Mouse (Mus musculus): ENCODE results near the gene Map7. TPM values are rescaled to one million over a fixed set of nuclear protein-coding genes. Genes with fewer than 3 reads are reported as not detected.

Gene Map7
- total and polyA plus RNA-seq, 2 experiments, result 11.1 to 13.7 TPM

DNA sequence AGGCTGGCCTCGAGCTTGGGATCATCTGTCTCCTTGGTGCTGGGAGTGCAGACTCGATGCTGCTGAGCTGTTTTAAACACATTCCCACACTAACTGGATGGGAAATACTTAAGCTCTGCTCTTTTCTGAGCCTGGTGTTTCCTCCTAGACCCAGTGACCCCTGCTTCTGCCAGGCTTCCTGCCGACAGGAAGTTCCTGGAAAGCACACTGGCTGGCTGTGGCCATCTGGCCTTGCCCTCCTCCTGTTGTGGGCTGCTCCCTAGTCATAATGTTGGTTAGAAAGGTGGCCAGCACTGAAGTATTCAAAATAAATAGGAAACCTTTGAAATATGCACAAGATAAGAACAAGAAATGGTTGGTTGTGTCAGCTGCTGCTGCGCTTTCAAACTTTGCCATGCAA lies 86.2 kb downstream of the Map7 start:
- no peak for TF ChIP-seq CTCF (IDR thresholded peaks at IDR 0.05; ENCODE audit: low read depth, low read length)
- no peak for TF ChIP-seq POLR2A (IDR thresholded peaks at IDR 0.05; ENCODE audit: extremely low read depth, insufficient read depth, low read length)
- no peaks in the 10 kb centered on the region for H3K27me3 ChIP-seq (ENCODE audit: control insufficient read depth, insufficient read depth, low read length)
- H3K27ac ChIP-seq (replicated peaks; ENCODE audit: insufficient read depth, low read depth, low read length), result no peak overlapping the region
- H3K36me3 ChIP-seq (ENCODE audit: control insufficient read depth, insufficient read depth, low read length), result peaks cover 2% of the 10 kb centered on the region; the same call in 1 of the 2 replicates
- 27% methylated on average over 4 of the region's 4 CpGs for WGBS
- H3K4me3 ChIP-seq (ENCODE audit: insufficient read depth, low read depth, low read length), result no peak overlapping the region
- H3K4me1 ChIP-seq (ENCODE audit: control insufficient read depth, insufficient read depth, low read length), result peaks cover 13% of the 10 kb centered on the region
- peak; percentile 52 for DNase-seq (ENCODE audit: extremely low read depth, low read depth, low spot score)
- no peaks in the 10 kb centered on the region; the same call in 1 of the 2 replicates for H3K79me2 ChIP-seq (ENCODE audit: control insufficient read depth, insufficient read depth, low read length)
- H3K9ac ChIP-seq (ENCODE audit: low read depth, low read length), result no peak overlapping the region

DNA sequence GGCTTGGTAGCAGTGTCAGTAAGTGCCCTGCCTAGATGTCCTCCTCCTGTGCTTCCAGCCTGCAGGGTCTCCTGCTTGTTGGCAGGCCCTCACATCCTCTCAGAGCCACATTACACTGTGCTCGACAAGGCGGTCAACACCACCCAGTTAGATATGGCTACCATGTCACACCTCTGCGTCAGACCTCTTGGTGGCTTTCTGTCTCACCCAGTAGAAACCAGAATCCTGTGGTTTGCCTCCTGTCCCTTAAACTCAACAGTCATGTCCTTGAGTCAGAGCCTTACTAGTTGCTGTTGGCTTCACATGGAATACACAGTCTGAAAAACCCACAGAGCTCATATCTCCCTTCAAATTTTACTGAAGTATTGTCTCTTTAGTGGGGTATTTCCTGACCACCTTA lies 87.4 kb downstream of the Map7 start:
- TF ChIP-seq POLR2A (IDR thresholded peaks at IDR 0.05; ENCODE audit: extremely low read depth, insufficient read depth, low read length) (no peak), CTCF (IDR thresholded peaks at IDR 0.05; ENCODE audit: low read depth, low read length) (no peak)
- Histone ChIP-seq H3K36me3 (ENCODE audit: control insufficient read depth, insufficient read depth, low read length) (peaks cover 2% of the 10 kb centered on the region; the same call in 1 of the 2 replicates), H3K79me2 (ENCODE audit: control insufficient read depth, insufficient read depth, low read length) (no peaks in the 10 kb centered on the region; the same call in 1 of the 2 replicates), H3K9ac (ENCODE audit: low read depth, low read length) (no peak overlapping the region), H3K27ac (replicated peaks; ENCODE audit: insufficient read depth, low read depth, low read length) (no peak overlapping the region), H3K27me3 (ENCODE audit: control insufficient read depth, insufficient read depth, low read length) (no peaks in the 10 kb centered on the region), H3K4me1 (ENCODE audit: control insufficient read depth, insufficient read depth, low read length) (peaks cover 13% of the 10 kb centered on the region), H3K4me3 (ENCODE audit: insufficient read depth, low read depth, low read length) (no peak overlapping the region)
- WGBS, result 97% methylated on average over 3 of the region's 3 CpGs
- no peak for DNase-seq (ENCODE audit: extremely low read depth, low read depth, low spot score)

DNA sequence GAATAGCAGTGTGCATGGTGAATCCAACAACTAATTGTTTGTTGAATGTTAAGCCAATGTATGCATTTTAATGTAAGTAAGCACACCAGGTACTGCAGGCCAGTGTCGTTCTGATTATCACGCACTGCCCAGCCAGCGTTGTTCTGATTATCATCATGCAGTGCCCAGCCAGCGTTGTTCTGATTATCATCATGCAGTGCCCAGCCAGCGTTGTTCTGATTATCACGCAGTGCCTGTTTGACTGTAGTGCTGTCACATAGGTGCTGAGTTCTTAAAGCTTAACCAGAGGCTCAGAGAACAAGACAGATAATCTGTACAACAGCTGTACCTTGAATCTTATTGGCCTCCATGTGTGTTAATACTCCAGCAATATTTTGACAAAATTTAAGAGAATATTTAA lies 88.0 kb downstream of the Map7 start:
- TF ChIP-seq POLR2A (IDR thresholded peaks at IDR 0.05; ENCODE audit: extremely low read depth, insufficient read depth, low read length), result no peak
- no peak for TF ChIP-seq CTCF (IDR thresholded peaks at IDR 0.05; ENCODE audit: low read depth, low read length)
- Histone ChIP-seq H3K4me1 (ENCODE audit: control insufficient read depth, insufficient read depth, low read length) (peaks cover 13% of the 10 kb centered on the region), H3K4me3 (ENCODE audit: insufficient read depth, low read depth, low read length) (no peak overlapping the region), H3K79me2 (ENCODE audit: control insufficient read depth, insufficient read depth, low read length) (no peaks in the 10 kb centered on the region; the same call in 1 of the 2 replicates), H3K27ac (replicated peaks; ENCODE audit: insufficient read depth, low read depth, low read length) (no peak overlapping the region), H3K27me3 (ENCODE audit: control insufficient read depth, insufficient read depth, low read length) (no peaks in the 10 kb centered on the region), H3K9ac (ENCODE audit: low read depth, low read length) (no peak overlapping the region), H3K36me3 (ENCODE audit: control insufficient read depth, insufficient read depth, low read length) (peaks cover 2% of the 10 kb centered on the region; the same call in 1 of the 2 replicates)
- no peak for DNase-seq (ENCODE audit: extremely low read depth, low read depth, low spot score)
- WGBS, result 93% methylated on average over 6 of the region's 6 CpGs

DNA sequence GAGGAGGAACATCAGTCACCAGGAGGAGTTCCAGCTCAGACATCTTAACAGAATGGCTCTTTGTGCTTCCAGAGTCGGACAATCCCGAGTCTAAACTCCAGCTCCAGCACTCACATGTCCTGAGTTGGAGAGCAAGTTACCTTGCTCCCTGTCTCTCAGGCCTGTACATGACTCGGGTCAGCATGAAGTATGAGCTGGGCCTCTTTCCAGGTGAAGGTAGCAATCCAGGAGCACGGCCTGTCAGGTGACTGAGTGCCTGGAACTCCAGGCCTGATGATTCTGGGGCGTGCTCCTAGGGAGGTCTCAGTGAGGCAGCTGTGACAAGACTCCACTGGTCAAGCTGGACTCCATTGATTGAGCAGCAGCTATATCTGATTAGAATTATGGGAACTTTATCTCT lies 90.0 kb downstream of the Map7 start:
- TF ChIP-seq POLR2A (IDR thresholded peaks at IDR 0.05; ENCODE audit: extremely low read depth, insufficient read depth, low read length), result no peak
- TF ChIP-seq CTCF (IDR thresholded peaks at IDR 0.05; ENCODE audit: low read depth, low read length), result no peak
- Histone ChIP-seq H3K79me2 (ENCODE audit: control insufficient read depth, insufficient read depth, low read length) (no peaks in the 10 kb centered on the region; the same call in 1 of the 2 replicates), H3K4me1 (ENCODE audit: control insufficient read depth, insufficient read depth, low read length) (peaks cover 8% of the 10 kb centered on the region), H3K36me3 (ENCODE audit: control insufficient read depth, insufficient read depth, low read length) (no peaks in the 10 kb centered on the region; the same call in 1 of the 2 replicates), H3K27ac (replicated peaks; ENCODE audit: insufficient read depth, low read depth, low read length) (no peak overlapping the region), H3K9ac (ENCODE audit: low read depth, low read length) (no peak overlapping the region), H3K4me3 (ENCODE audit: insufficient read depth, low read depth, low read length) (no peak overlapping the region), H3K27me3 (ENCODE audit: control insufficient read depth, insufficient read depth, low read length) (no peaks in the 10 kb centered on the region)
- DNase-seq (ENCODE audit: extremely low read depth, low read depth, low spot score), result peak; percentile 58
- 47% methylated on average over 5 of the region's 5 CpGs for WGBS

DNA sequence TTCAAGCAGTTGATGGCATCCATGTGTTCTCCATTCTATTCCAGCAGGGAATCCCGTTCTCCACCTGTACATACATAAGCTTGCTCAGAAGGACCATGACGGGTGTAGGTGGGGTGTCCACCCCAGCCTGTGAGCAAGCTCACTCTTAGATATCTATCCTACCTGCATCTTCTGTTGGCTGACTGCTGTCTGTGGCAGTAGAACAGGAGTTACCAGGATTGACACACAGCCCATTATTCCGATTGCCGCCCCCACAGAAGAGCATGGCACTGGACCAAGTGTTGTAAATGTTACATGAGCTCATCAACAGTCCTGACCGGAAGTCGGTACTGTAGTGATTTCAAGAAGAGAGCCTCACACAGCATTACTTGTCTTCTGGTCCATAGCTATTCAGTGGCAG lies 92.6 kb downstream of the Map7 start:
- no peak for TF ChIP-seq CTCF (IDR thresholded peaks at IDR 0.05; ENCODE audit: low read depth, low read length)
- no peak for TF ChIP-seq POLR2A (IDR thresholded peaks at IDR 0.05; ENCODE audit: extremely low read depth, insufficient read depth, low read length)
- no peaks in the 10 kb centered on the region for H3K36me3 ChIP-seq (ENCODE audit: control insufficient read depth, insufficient read depth, low read length)
- H3K9ac ChIP-seq (ENCODE audit: low read depth, low read length), result no peak overlapping the region
- H3K27me3 ChIP-seq (ENCODE audit: control insufficient read depth, insufficient read depth, low read length), result no peaks in the 10 kb centered on the region
- no peak overlapping the region for H3K27ac ChIP-seq (replicated peaks; ENCODE audit: insufficient read depth, low read depth, low read length)
- H3K79me2 ChIP-seq (ENCODE audit: control insufficient read depth, insufficient read depth, low read length), result no peaks in the 10 kb centered on the region; the same call in 1 of the 2 replicates
- WGBS, result 58% methylated on average over 6 of the region's 6 CpGs
- H3K4me3 ChIP-seq (ENCODE audit: insufficient read depth, low read depth, low read length), result no peak overlapping the region
- H3K4me1 ChIP-seq (ENCODE audit: control insufficient read depth, insufficient read depth, low read length), result no peaks in the 10 kb centered on the region
- DNase-seq (ENCODE audit: extremely low read depth, low read depth, low spot score), result no peak

DNA sequence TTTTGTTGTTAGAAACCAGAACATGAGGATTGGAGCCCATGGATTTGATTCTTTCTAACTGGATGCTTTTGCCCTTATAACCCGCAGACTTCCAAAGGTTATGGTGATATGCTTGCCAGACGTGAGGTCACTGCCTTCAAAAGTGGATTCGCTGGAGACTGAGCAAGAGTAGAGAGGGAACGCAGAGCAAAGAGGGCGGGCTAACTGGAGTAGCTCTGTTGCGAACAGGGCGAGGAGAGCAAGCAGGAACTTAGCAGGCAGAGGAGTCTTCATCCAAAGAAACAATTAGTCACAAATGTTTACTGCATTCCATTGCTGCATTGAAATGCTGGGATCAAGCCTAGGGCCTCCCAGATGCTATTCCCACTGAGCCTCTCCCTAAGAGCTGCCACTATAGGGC lies 95.0 kb downstream of the Map7 start:
- WGBS, result 18% methylated on average over 7 of the region's 7 CpGs
- peak; percentile 80 for DNase-seq (ENCODE audit: extremely low read depth, low read depth, low spot score)
- H3K27ac ChIP-seq (replicated peaks; ENCODE audit: insufficient read depth, low read depth, low read length), result no peak overlapping the region
- no peak overlapping the region for H3K9ac ChIP-seq (ENCODE audit: low read depth, low read length)
- no peak overlapping the region for H3K4me3 ChIP-seq (ENCODE audit: insufficient read depth, low read depth, low read length)
- peaks cover 10% of the 10 kb centered on the region; the same call in 1 of the 2 replicates for H3K36me3 ChIP-seq (ENCODE audit: control insufficient read depth, insufficient read depth, low read length)
- H3K79me2 ChIP-seq (ENCODE audit: control insufficient read depth, insufficient read depth, low read length), result no peaks in the 10 kb centered on the region; the same call in 1 of the 2 replicates
- H3K4me1 ChIP-seq (ENCODE audit: control insufficient read depth, insufficient read depth, low read length), result no peaks in the 10 kb centered on the region
- H3K27me3 ChIP-seq (ENCODE audit: control insufficient read depth, insufficient read depth, low read length), result no peaks in the 10 kb centered on the region
- no peak for TF ChIP-seq CTCF (IDR thresholded peaks at IDR 0.05; ENCODE audit: low read depth, low read length)
- TF ChIP-seq POLR2A (IDR thresholded peaks at IDR 0.05; ENCODE audit: extremely low read depth, insufficient read depth, low read length), result no peak

All from liver, adult 2 months (tissue).